Mouse (Mus musculus) heart, embryonic 14.5 days (tissue): ENCODE data around the gene Gpr12. TPM values are rescaled to one million over a fixed set of nuclear protein-coding genes. Genes with fewer than 3 reads are reported as not detected.
"Not testable (repeated sequence)": the region's sequence is repeated elsewhere in the genome, so short reads cannot be mapped to it uniquely, and the experiment has no call there.

Source experiments
- ATAC-seq: fragments of 200-750 bp; cut with Nextera tagmentation; 2 replicates; pipeline ENCODE4 v1.8.0; 2017; ENCODE audit warnings: low read depth, moderate TSS enrichment; ENCODE audit not compliant: insufficient number of reproducible peaks, insufficient read depth, low FRiP score
- H3K27ac ChIP-seq, 2 experiments: fragments of 200-500 bp in 1 of 2; fragments of 300-500 bp in 1 of 2; sonication (generic) in 1 of 2; replicated peaks in 1 of 2; 2 replicates each; pipeline ENCODE4 v1.5.1; 2012 to 2014; ENCODE audit warnings: low read depth in 2 of 2, low read length in 2 of 2, control low read depth in 1 of 2, mild to moderate bottlenecking in 1 of 2, mixed read lengths in 1 of 2; ENCODE audit not compliant: control insufficient read depth in 1 of 2, insufficient read depth in 1 of 2
- H3K27me3 ChIP-seq: fragments of 300-500 bp; sonication (generic); 2 replicates; pipeline ENCODE4 v1.6.1; 2014; ENCODE audit warnings: mild to moderate bottlenecking, low read length, control low read depth; ENCODE audit not compliant: control insufficient read depth, insufficient read depth
- H3K36me3 ChIP-seq: fragments of 300-500 bp; sonication (generic); 2 replicates; pipeline ENCODE4 v1.6.1; 2014; ENCODE audit warnings: mild to moderate bottlenecking, control low read depth, low read length, mixed read lengths; ENCODE audit not compliant: control insufficient read depth, insufficient read depth
- H3K4me1 ChIP-seq, 2 experiments: fragments of 200-500 bp in 1 of 2; fragments of 300-500 bp in 1 of 2; sonication (generic) in 1 of 2; 2 replicates each; pipeline ENCODE4 v1.6.1; 2012 to 2014; ENCODE audit warnings: low read length in 2 of 2, control low read depth in 1 of 2, mixed read lengths in 1 of 2; ENCODE audit not compliant: control insufficient read depth in 2 of 2, insufficient read depth in 2 of 2
- H3K4me2 ChIP-seq: fragments of 300-500 bp; sonication (generic); 2 replicates; pipeline ENCODE4 v1.6.1; 2014; ENCODE audit warnings: mild to moderate bottlenecking, low read length
- H3K4me3 ChIP-seq, 2 experiments: fragments of 200-500 bp in 1 of 2; fragments of 300-500 bp in 1 of 2; sonication (generic) in 1 of 2; 2 replicates each; pipeline ENCODE4 v1.5.1; 2012 to 2014; ENCODE audit warnings: low read length in 2 of 2, mild to moderate bottlenecking in 2 of 2, control low read depth in 1 of 2, low read depth in 1 of 2, moderate library complexity in 1 of 2; ENCODE audit not compliant: control insufficient read depth in 1 of 2, insufficient read depth in 1 of 2
- H3K9ac ChIP-seq: fragments of 300-500 bp; sonication (generic); 2 replicates; pipeline ENCODE4 v1.6.1; 2014; ENCODE audit warnings: mild to moderate bottlenecking, low read length
- H3K9me3 ChIP-seq: fragments of 300-500 bp; sonication (generic); 2 replicates; pipeline ENCODE4 v1.6.1; 2016; ENCODE audit warnings: low read length, control low read depth; ENCODE audit not compliant: control insufficient read depth
- WGBS: fragments of 180-500 bp; shearing (Covaris S2); extraction: QIAGEN DNeasy Blood & Tissue Kit; methylation state at CpG from one replicate; pipeline ENCODE4 v1.1.7; 2014; 5-methylcytosine and 5-hydroxymethylcytosine counted together
- polyA plus RNA-seq: library from polyadenylated mRNA; unstranded; fragments of >200 nt; fragmentation: Nextera tagmentation; extraction: Ambion mirVana; gene quantifications from 2 replicates; pipeline ENCODE4 v1.2.1, GENCODE M21; 2014

Gene Gpr12
- polyA plus RNA-seq, 1 experiment from 2014 or later: not detected

DNA sequence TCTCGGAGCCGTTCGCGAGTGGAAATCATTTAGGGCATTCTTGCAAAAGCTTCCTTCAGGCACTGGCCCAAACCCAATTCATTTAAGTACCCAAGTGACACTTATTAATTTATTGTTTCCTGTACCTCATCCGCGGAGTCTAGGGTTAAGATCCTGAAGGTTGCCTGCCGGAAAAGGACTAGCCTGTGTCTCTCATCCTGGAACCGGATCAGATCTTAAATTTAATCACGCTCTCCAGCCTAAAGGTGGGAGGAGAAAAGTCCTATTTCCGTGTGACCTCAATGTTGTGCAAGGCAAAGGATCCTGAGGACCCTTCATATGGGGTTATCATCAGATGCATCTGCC, 240 bp upstream of the Gpr12 start:
- 11% methylated on average over 10 of the region's 10 CpGs for WGBS
- H3K4me1 ChIP-seq: peaks cover 0 to 3% of the 10 kb centered on the region in 2 experiments; a peak in 1 of 4 replicates
- H3K27me3 ChIP-seq: peaks cover 54% of the 10 kb centered on the region
- H3K4me3 ChIP-seq: peak overlapping the region in 1 of 2 experiments; percentile 46; a peak in 2 of 4 replicates
- no peak overlapping the region for H3K27ac ChIP-seq
- H3K4me2 ChIP-seq: peak overlapping the region; percentile 86
- H3K36me3 ChIP-seq: no peaks in the 10 kb centered on the region
- ATAC-seq: no peak
- H3K9me3 ChIP-seq: no peaks in the 10 kb centered on the region
- H3K9ac ChIP-seq: no peak overlapping the region

GRCm38 (mm10) chr5:146584156-146584477, 922 bp downstream of the Gpr12 start:
- no peak for ATAC-seq
- H3K4me3 ChIP-seq: peak overlapping the region in 1 of 2 experiments; percentile 46; a peak in 2 of 4 replicates
- H3K4me1 ChIP-seq: peaks cover 0 to 3% of the 10 kb centered on the region in 2 experiments; a peak in 1 of 4 replicates
- peak overlapping the region; percentile 86 for H3K4me2 ChIP-seq
- no peak overlapping the region for H3K27ac ChIP-seq
- no peak overlapping the region for H3K9ac ChIP-seq
- no peaks in the 10 kb centered on the region for H3K9me3 ChIP-seq
- peaks cover 54% of the 10 kb centered on the region for H3K27me3 ChIP-seq
- no peaks in the 10 kb centered on the region for H3K36me3 ChIP-seq
- WGBS: 14% methylated on average over 10 of the region's 10 CpGs

GRCm38 (mm10) chr5:146576668-146577067, 8.4 kb downstream of the Gpr12 start:
- ATAC-seq: no peak
- no peaks in the 10 kb centered on the region for H3K36me3 ChIP-seq
- no peak overlapping the region for H3K4me3 ChIP-seq
- H3K9ac ChIP-seq: no peak overlapping the region
- H3K4me2 ChIP-seq: no peak overlapping the region
- H3K9me3 ChIP-seq: no peaks in the 10 kb centered on the region
- WGBS: 86% methylated on average over 3 of the region's 3 CpGs
- H3K27me3 ChIP-seq: peaks cover 3% of the 10 kb centered on the region; the same call in 1 of the 2 replicates
- no peaks in the 10 kb centered on the region for H3K4me1 ChIP-seq
- H3K27ac ChIP-seq: no peak overlapping the region

DNA sequence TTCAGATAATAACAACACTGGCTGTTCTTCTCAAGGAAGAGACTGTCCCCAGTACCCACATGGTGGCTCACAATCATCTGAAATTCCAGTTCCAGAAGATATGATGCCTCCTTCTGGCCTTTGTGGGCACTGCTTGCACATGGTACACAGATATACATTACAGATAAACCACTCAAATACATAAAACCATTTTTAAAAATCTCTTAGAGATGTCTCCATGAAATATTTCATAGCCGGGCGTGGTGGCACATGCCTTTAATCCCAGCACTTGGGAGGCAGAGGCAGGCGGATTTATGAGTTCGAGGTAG, 12.3 kb downstream of the Gpr12 start:
- H3K27me3 ChIP-seq, H3K9me3 ChIP-seq, H3K4me1 ChIP-seq, H3K9ac ChIP-seq, ATAC-seq, H3K27ac ChIP-seq, H3K4me3 ChIP-seq, H3K36me3 ChIP-seq, H3K4me2 ChIP-seq: not testable (repeated sequence)
- 80% methylated on average over 4 of the region's 4 CpGs for WGBS

DNA sequence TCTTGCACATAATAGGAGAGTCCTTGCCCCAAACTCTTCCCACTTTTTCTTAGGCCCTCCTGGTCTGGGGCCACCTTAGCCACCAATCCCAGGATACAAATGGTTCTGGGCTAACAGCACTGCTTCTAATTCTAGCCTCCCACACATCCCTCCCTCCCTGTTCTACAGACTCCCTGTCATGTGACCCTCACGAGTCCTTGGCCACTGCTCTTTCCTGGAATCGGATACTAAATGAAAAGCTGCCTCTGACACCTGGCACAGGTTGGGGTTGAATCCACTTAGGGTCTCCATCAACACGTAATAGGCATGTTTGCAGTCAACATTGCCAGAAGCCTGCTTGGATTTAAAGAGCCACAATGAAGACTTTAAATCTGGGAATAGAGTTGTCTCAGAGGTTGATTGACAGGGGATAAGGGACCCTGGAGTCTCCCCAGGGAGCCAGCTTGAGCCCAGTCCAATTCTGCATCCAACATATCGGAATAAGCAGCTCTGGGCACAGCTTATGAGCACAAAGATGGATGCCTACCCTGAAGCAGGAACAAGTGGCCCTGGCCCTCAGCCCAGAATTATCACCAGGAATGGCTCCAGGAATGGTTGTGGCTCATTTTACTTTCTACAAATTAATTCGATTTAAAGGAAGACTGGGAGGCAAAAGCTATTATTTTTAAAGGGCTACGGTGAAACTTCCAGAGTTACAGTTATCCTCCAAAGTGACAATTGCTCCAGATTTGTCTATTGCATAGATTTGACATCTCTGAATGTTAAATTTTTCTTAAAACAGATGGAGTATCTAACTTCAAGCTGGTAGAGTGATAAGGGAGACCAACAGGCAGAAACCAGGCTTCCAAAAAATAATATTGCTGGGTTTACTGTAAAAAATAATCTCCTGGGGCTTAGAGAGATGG, 13.0 kb downstream of the Gpr12 start:
- H3K27me3 ChIP-seq, H3K4me3 ChIP-seq, H3K9ac ChIP-seq, H3K4me1 ChIP-seq, ATAC-seq, H3K27ac ChIP-seq, H3K36me3 ChIP-seq, H3K4me2 ChIP-seq, H3K9me3 ChIP-seq: not testable (repeated sequence)
- WGBS: 58% methylated on average over 6 of the region's 6 CpGs

DNA sequence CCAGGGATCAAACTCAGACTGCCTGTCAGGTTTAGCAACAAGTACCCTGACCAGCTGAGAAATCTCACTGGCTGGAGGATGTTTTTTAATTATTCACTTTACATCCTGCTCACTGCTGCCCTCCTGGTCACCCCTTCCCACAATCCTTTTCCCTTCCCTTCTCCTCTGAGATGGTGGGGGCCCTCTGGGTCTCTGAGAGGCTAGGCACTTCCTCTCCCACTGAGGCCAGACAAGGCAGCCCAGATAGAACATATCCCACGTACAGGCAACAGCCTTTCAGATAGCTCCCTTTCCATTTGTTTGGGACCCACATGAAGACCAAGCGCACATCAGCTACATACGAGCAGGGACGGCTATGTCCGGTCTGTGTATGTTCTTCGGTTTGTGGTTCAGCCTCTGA, 14.9 kb downstream of the Gpr12 start:
- H3K27me3 ChIP-seq, H3K9ac ChIP-seq, H3K4me2 ChIP-seq, H3K9me3 ChIP-seq, H3K4me1 ChIP-seq, H3K4me3 ChIP-seq, H3K27ac ChIP-seq, H3K36me3 ChIP-seq, ATAC-seq: not testable (repeated sequence)
- WGBS: 85% methylated on average over 6 of the region's 6 CpGs

GRCm38 (mm10) chr5:146567054-146567453, 18.0 kb downstream of the Gpr12 start:
- Histone ChIP-seq H3K9me3 (peaks cover 2% of the 10 kb centered on the region; the same call in 1 of the 2 replicates), H3K4me1 (no peaks in the 10 kb centered on the region), H3K9ac (no peak overlapping the region), H3K36me3 (no peaks in the 10 kb centered on the region), H3K27ac (no peak overlapping the region), H3K27me3 (no peaks in the 10 kb centered on the region), H3K4me2 (no peak overlapping the region), H3K4me3 (no peak overlapping the region)
- ATAC-seq: no peak
- 48% methylated on average over 4 of the region's 4 CpGs for WGBS

DNA sequence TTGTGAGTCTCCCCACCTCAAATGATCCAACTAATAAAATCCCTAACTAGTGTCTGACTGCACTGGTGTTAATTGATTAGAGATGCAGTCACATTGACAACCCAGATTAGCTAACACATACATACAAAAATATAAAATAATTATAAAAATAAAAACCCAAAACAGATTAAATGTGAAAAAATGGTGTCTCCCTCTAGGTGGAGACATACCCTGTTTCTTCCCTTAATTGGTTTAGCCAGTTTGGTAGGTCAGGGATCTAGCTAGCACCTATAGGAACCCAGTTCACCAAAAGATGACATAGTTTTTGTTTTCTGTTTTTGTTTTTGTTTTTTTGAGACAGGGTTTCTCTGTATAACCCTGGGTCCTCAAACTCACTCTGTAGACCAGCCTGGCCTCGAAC, 20.8 kb downstream of the Gpr12 start:
- no peak for ATAC-seq
- H3K4me2 ChIP-seq: no peak overlapping the region
- 62% methylated on average over 1 of the region's 1 CpGs for WGBS
- no peaks in the 10 kb centered on the region for H3K4me1 ChIP-seq
- H3K27me3 ChIP-seq: no peaks in the 10 kb centered on the region
- H3K4me3 ChIP-seq: no peak overlapping the region
- H3K9ac ChIP-seq: no peak overlapping the region
- no peak overlapping the region for H3K27ac ChIP-seq
- no peaks in the 10 kb centered on the region for H3K36me3 ChIP-seq
- peaks cover 2% of the 10 kb centered on the region; the same call in 1 of the 2 replicates for H3K9me3 ChIP-seq
